Mouse (Mus musculus): ENCODE data around the gene Pald1. TPM values are rescaled to one million over a fixed set of nuclear protein-coding genes. Genes with fewer than 3 reads are reported as not detected.

Pald1 gene
- polyA plus RNA-seq, 3 experiments from 2014 or later: 1.0 TPM; not detected in 2

DNA sequence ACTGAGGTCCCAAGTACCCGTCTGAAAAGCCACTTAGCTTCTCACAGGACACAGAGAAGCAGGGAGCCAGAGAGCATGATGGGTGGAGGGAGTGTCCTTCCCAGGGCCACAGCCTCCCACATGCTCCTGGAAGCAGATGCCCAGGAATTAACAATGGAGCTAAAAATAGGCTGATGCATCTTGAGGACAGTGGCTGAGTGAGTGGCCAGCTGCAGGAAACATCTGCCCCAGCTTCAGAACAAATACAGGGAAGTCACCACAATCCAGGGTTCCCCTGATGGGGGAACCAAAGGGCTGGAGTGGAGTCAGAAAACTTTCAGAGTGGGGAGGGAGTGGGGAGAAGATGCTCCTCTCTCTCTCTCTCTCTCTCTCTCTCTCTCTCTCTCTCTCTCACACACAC lies 17.4 kb downstream of the Pald1 start:
- no peak for ATAC-seq

- ATAC-seq: no peak
These were observed 18.9 kb downstream of the Pald1 start for GRCm38 (mm10) chr10:61364431-61364830.

GRCm38 (mm10) chr10:61362992-61363391 lies 20.3 kb downstream of the Pald1 start:
- ATAC-seq: no peak

DNA sequence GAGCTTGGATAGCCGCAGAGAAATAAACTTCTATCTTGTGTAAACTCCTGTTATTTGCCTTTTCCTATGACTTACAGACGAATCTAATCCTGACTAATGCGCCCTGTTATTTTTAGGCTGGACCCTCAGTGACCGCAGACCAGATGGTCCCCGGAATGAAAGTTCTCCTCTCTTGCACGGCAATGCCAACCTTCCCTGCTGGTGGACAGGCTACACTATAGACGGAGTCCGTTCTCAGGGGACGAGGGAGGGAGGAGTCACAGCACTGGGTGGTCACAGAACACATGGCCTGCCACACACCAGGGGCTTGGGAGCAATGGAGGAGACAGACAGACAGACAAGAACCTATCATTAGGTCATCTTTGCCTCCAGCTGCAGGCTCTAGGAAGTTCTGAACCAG lies 20.8 kb downstream of the Pald1 start:
- no peak for ATAC-seq

DNA sequence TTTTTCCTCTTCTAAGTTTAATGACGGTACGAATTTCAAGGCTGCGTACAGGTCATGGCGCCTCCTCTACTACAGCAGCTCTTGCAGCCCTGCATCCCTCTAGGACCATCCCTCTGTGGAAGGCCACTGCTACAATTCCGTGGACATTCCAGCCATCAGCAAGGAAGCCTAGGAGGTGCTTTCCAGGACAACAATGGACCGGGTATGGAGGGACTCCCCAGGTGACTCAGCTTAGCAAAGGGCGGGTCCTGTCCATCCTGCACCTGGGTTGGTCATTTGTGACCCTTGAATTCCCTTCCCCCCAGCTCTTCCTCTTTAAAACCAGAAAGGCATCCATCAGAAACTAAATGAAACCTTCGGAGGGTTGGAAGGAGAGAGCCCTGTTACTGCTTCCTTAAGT lies 22.7 kb downstream of the Pald1 start:
- ATAC-seq: no peak

GRCm38 (mm10) chr10:61359411-61359810 lies 23.9 kb downstream of the Pald1 start:
- ATAC-seq: no peak

GRCm38 (mm10) chr10:61357658-61358057 lies 25.7 kb downstream of the Pald1 start:
- no peak for ATAC-seq

DNA sequence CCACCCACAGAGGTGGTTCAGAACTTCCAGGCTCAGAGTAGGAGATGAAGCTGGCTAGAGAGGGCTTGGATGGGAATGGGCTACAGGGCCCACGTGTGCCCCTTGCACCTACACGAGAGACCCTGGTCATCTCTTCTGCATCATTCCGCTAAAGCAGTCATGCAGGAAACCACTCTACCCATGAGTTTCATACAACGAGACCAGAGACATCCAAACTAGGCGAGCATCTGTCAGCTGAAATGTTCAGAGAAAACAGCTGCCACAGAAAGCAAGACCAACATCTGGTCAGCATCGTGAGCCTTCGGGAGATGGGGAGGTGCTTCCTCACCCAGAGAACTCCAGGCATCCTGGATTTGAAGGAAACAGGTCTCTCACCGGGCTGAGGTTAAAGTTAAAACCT lies 26.8 kb downstream of the Pald1 start:
- no peak for ATAC-seq

GRCm38 (mm10) chr10:61356095-61356494 lies 27.2 kb downstream of the Pald1 start:
- ATAC-seq: no peak

GRCm38 (mm10) chr10:61355611-61356010 lies 27.7 kb downstream of the Pald1 start:
- ATAC-seq: no peak

GRCm38 (mm10) chr10:61351216-61351615 lies 32.1 kb downstream of the Pald1 start:
- no peak for ATAC-seq

DNA sequence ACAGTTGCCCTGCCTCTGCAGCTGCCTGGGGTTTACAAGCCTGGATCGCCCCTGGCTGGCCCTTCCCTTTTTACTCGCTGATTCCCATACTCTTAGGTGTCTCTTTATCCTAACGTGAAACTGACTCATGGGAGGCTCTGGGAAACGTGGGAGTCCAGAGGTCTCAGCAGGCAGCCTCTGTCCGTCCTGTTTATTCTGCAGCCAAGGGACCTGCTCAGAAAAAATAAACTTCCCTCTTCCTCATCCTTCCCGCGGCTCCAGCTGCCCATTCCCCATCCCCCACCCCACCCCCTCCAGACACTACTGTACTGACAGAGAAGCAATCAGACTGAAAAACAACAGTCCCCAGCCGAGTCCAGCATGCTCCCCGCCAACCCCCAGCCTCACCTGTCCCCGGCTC lies 37.0 kb downstream of the Pald1 start:
- ATAC-seq: no peak

DNA sequence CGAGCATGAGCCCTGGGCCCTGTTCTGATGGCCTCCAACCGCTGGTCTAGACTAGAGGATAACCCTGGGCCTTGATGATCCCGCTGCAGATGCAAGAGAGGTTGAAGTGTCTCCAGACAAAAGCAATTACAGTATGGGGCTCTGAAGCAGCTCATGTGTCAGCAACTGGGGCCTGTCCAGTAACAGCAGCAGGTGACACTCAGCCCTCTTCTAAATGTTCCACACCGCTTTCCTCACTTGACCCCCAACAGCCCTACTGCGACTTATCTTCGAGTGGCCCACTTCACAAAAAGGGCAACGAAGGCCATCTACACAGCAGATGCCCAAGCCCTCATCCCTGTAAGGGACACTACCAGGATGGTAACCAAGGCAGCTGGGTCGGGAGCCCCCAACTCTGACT lies 38.2 kb downstream of the Pald1 start:
- ATAC-seq: no peak

GRCm38 (mm10) chr10:61343950-61344349 lies 39.4 kb downstream of the Pald1 start:
- no peak for ATAC-seq

DNA sequence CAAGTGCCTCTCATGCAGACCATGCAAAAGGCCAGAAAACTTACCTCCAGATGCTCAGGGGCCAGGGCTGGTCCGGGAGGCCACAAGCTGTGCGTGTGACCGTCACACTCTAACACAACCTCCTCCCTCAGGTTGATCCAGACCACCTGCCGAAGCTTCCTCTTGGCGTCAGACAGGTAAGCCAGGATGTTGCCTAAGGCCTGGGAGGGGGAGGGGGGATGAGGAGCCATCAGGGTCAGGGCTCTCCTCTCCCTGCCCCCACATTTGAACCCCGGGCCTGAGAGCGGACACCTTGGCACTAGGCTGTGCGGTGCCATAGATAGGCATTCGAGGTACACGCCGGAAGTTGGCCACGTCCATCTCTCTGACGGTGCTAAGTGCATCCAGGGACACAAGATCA lies 40.6 kb downstream of the Pald1 start:
- ATAC-seq: no peak

GRCm38 (mm10) chr10:61341557-61341956 lies 41.8 kb downstream of the Pald1 start:
- no peak for ATAC-seq

GRCm38 (mm10) chr10:61341045-61341444 lies 42.3 kb downstream of the Pald1 start:
- ATAC-seq: no peak

DNA sequence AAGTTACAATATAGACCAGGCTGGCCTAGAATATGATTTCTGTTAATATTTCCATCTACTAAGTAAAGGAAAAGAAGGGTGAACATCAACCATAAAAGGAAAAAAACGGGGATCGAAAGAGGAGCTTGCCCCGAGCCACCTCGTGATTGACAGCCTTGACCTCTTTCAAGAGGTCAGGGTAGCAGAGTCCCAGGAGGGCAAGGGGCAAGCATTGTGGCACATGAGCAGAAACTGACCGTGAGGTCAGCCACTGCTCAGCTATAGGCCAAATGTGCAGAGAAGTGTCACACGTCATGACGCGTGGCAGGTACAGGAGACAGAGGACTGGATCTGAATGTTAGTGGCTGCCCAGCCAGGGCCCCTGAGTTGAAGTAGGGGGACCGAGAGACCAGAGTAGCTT lies 43.1 kb downstream of the Pald1 start:
- ATAC-seq: no peak

DNA sequence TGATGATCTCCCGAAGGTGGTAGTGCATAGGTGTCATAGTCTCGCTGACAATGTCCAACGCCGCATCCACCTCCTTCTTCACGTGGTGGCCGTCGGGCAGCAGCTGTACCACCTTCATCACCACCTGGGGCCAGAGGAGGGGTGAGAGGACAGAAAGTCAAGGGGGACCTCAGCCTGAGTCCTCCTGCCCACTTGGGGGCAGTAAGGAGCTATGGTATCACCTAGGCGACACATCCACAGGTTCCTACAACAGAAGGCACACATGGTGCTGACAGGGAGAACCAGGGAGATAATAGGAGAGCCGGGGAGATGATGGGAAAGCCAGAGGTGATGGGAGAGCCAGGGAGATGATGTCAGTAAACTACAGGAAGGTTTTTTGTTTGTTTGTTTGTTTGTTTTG lies 44.1 kb downstream of the Pald1 start:
- no peak for ATAC-seq

DNA sequence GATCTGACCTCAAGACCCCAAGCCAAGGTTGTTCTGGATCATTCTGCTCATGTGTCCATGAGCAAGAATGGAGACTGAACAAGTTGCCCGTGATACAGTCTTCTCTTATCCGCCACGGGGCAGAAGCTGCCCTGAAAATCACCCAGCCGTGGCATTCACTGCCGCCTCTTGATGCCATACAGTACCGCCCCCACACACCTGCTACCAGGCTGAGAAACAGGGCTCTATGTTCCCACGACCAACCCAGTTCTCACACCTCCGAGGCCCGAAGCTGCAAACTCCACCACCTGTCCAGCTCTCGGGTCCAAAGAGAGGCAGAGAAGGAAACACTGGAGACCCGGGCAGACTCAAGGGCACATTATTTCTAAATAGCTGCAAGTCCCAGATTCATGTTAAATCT lies 45.7 kb downstream of the Pald1 start:
- no peak for ATAC-seq

- ATAC-seq: no peak
These were observed 46.7 kb downstream of the Pald1 start for GRCm38 (mm10) chr10:61336592-61336991.

GRCm38 (mm10) chr10:61336137-61336536 lies 47.2 kb downstream of the Pald1 start:
- ATAC-seq: no peak

DNA sequence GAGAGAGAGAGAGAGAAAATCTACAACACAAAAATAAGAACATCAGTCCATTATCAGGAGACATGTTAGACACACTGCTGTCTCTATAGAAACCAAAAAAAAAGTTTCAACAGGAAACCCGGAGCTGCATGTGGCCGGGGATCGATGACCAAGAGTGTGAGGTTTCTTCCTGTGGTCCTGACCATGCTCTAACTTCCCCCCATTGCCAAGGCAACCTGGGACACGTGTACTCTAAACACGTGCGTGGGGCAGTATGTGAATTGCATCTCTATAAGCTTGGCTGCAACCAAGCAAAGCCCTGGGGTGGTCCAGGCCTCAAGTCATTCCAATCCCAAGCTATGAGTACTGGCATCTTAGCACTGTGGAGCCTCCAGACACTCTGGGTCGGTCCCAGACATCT lies 48.8 kb downstream of the Pald1 start:
- no peak for ATAC-seq

DNA sequence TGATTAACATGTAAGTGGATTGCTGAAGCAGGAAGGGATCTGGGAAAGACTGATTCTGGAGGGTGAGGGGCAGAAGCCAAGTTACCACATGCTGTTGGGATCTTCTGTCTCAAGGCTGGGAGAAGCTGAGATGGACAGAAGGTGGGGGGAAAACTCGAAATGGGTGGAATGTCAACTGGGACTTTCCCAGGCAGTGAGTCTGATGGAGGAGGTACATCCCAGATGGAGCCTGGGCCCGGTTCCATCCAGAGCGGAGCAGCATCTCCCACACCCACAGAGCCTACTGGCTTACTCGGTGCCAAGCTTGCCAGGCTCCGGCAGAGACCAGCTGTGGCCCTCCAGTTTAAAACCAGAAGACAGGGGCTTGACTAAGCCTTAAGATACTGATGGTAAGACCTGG lies 52.3 kb downstream of the Pald1 start:
- no peak for ATAC-seq

GRCm38 (mm10) chr10:61328927-61329326 lies 54.4 kb downstream of the Pald1 start:
- no peak for ATAC-seq

DNA sequence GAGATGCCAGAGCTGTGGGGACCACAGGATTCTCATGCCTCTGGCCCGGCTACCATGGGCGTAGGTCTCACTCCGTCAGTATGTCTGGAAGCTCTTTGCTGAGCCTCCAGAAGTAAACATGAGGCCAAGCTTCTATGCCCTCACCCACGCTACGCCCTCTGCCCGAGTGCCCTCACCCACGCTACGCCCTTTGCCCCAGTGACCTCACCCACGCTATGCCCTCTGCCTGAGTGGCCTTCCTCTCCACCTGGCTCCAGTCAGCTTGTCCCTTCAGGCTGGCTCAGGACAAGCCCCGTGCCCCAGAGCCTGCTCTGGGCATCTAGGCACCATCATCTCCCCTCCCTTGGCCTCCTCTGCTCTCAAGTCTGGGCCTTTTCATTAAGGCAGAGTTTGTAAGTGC lies 55.8 kb downstream of the Pald1 start:
- ATAC-seq: no peak
